Mouse (Mus musculus) common myeloid progenitor, adult 5-6 weeks (primary cell): ENCODE data around the gene Gm13275. TPM values are rescaled to one million over a fixed set of nuclear protein-coding genes. Genes with fewer than 3 reads are reported as not detected.
A peak's percentile ranks its signal among the peaks of the same experiment; 100 is the strongest.
"Not testable (repeated sequence)": the region's sequence is repeated elsewhere in the genome, so short reads cannot be mapped to it uniquely, and the experiment has no call there.

Experiments
- ATAC-seq: replicated peaks from 2 replicates; pipeline ENCODE4 v1.8.0; 2016; ENCODE audit warnings: low read depth, mild to moderate bottlenecking, moderate TSS enrichment, inconsistent platforms; ENCODE audit not compliant: poor library complexity, severe bottlenecking
- total RNA-seq: library from RNA; stranded (forward); fragments of 200-1000, 187-1606 nt; gene quantifications from 2 replicates; pipeline ENCODE4 v1.2.3, GENCODE M21; 2017

Gene Gm13275
- not detected in 2 replicates for total RNA-seq

DNA sequence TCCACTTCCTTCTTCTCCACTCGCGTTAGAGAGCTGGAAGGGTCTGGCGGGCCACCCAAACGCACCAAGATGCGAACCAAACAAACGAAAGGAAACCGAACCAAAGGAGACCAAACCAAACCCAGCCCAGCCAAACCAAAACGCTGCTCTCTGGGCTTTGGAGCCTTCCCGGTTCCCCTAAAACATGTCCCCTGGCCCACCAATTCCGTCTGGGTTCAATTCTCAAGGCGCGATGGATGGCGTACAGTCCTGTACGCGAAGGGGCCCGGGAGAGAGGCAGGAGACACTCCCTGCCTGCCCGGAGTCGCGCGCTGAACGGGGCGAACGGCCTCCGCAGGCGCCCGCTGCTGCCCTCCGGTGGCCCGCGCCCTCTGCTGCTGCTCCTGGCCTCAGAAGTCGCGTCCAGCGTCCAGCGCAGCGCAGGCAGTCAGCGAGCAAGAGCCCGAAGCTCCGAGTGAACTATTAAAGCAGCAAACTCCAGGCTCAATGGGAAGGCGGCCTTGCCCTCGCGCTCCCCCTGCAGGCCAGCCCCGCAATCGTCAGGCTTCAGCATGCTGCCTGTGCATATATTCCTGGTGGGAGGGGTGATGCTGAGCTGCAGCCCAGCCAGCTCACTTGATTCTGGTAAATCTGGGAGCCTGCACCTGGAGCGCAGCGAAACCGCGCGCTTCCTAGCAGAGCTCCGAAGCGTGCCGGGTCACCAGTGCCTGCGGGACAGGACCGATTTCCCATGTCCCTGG lies at the start of gene Gm13275:
Gene Gm13275 (plus strand): TSS at position 552 of the 740 bp plus-strand sequence.
- not testable (repeated sequence) for ATAC-seq

DNA sequence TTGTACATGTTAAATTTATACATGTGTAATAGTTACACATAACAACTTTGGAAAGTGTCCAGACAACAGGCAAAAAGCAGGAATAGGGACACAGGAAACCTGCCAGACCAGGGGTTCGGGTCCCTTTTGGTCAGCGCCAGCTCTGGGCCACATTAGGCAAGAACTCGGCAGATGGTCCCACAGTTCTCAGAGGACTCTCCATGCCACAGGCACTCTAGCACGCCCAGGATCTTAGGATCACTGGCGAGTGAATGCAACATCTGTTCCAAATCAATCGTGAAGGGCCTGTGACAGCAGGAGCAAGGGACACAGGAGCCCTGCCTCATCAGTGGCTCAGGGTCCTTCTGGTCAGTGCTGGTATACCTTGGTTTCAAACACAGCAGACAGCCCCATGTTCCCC lies 44.4 kb upstream of the Gm13275 start:
- no peak for ATAC-seq

DNA sequence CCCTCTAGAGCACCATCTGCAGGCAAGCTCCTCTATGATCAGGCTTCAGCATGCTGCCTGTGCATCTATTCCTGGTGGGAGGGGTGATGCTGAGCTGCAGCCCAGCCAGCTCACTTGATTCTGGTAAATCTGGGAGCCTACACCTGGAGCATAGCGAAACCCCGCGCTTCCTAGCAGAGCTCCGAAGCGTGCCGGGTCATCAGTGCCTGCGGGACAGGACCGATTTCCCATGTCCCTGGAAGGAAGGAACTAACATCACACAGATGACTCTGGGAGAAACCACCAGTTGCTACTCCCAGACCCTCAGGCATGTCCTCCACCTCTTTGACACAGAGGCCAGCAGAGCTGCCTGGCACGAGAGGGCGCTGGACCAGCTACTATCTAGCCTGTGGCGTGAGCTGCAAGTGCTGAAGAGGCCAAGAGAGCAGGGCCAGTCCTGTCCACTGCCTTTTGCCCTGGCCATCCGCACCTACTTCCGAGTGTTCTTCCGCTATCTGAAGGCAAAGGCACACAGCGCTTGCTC lies 39.4 kb upstream of the Gm13275 start, which contains the start of gene Gm13271:
Gene Gm13271 (plus strand): TSS at position 51 of the 523 bp plus-strand sequence.
- 0 out of 2 replicates have a peak, but pooled peaks have one; percentile 31 for ATAC-seq

DNA sequence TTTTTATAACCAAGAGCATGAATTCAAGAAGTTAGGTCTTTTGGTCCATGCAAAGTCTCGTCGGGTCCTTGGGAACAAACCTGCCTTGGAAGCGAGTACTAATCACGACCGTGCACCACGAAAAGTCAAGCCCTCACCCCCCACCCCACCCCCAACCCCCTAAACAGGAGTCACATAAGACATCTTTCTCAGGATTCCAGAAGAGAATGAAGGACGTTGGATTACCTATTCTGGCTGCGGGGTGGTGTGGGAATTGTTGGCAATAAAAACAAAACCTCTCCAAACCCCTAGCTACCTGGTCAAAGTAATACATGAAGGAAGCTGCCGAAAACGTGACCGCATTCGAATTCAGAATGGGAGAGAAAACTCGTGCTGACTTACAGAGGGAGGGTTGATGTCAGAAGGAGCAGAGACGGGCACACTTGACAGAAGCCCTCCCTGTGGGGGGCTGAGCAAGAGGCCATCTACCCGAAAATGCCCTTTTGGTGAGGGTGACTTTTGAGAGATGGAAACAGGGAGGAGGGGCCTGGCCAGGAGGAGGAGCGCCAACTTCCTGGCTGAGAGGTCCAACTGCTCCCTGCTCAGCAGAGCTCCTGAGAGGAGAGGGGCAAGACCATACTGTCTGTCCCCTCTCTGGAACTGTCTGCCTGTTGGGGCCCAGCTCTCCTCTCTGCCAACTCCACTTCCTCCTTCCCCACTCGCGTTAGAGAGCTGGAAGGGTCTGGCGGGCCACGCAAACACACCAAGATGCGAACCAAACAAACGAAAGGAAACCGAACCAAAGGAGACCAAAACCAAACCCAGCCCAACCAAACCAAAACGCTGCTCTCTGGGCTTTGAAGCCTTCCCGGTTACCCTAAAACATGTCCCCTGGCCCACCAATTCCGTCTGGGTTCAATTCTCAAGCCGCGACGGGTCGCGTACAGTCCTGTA lies 37.4 kb upstream of the Gm13275 start:
- ATAC-seq: not testable (repeated sequence)

DNA sequence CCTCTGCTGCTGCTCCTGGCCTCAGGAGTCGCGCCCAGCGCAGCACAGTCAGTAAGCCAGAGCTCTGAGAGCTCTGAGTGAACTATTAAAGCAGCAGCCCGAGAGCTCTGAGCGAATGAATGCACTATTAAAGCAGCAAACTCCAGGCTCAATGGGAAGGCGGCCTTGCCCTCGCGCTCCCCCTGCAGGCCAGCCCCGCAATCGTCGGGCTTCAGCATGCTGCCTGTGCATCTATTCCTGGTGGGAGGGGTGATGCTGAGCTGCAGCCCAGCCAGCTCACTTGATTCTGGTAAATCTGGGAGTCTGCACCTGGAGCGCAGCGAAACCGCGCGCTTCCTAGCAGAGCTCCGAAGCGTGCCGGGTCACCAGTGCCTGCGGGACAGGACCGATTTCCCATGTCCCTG lies 36.7 kb upstream of the Gm13275 start:
- peak; percentile 100 for ATAC-seq

DNA sequence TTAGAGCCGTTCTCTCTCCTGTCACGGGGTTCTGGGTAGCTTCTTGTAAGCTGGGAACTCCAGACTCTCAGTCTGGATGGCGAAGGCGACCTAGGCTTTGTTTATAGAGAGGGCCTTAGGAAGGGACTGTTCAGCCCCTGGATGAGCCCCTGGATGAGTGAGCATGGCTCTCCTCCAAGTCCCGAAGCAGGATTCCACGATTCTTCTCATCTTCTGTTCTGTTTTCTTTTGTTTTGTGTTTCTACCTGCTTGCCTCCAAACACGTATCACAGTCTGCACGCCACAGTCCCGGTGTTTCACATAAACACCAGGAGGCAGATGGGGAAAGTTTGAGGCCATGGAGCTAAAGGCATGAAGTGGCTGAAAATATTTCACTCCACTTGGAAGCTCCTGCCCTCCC lies 35.5 kb upstream of the Gm13275 start:
- not testable (repeated sequence) for ATAC-seq

DNA sequence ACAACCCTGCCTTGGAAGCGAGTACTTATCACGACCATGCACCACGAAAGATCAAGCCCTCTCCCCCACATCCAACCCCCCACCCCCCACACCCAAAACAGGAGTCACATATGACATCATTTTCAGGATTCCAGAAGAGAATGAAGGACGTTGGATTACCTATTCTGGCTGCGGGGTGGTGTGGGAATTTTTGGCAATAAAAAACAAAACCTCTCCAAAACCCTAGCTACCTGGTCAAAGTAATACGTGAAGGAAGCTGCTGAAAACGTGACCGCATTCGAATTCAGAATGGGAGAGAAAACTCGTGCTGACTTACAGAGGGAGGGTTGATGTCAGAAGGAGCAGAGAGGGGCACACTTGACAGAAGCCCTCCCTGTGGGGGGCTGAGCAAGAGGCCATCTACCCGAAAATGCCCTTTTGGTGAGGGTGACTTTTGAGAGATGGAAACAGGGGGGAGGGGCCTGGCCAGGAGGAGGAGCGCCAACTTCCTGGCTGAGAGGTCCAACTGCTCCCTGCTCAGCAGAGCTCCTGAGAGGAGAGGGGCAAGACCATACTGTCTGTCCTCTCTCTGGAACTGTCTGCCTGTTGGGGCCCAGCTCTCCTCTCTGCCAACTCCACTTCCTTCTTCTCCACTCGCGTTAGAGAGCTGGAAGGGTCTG lies 34.5 kb upstream of the Gm13275 start, which contains the start of gene Gm13283:
Gene Gm13283 (plus strand): TSS at position 510 of the 659 bp plus-strand sequence.
- ATAC-seq: not testable (repeated sequence)

DNA sequence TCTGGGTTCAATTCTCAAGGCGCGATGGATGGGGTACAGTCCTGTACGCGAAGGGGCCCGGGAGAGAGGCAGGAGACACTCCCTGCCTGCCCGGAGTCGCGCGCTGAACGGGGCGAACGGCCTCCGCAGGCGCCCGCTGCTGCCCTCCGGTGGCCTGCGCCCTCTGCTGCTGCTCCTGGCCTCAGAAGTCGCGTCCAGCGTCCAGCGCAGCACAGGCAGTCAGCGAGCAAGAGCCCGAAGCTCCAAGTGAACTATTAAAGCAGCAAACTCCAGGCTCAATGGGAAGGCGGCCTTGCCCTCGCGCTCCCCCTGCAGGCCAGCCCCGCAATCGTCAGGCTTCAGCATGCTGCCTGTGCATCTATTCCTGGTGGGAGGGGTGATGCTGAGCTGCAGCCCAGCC lies 33.9 kb upstream of the Gm13275 start:
- not testable (repeated sequence) for ATAC-seq

DNA sequence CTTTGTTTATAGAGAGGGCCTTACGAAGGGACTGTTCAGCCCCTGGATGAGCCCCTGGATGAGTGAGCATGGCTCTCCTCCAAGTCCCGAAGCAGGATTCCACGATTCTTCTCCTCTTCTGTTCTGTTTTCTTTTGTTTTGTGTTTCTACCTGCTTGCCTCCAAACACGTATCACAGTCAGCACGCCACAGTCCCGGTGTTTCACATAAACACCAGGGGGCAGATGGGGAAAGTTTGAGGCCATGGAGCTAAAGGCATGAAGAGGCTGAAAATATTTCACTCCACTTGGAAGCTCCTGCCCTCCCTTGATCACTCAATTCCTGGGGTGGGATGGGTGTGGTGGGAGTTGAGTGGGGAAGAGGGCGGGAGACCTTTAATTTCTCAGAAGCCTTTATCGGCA lies 32.5 kb upstream of the Gm13275 start:
- ATAC-seq: not testable (repeated sequence)

DNA sequence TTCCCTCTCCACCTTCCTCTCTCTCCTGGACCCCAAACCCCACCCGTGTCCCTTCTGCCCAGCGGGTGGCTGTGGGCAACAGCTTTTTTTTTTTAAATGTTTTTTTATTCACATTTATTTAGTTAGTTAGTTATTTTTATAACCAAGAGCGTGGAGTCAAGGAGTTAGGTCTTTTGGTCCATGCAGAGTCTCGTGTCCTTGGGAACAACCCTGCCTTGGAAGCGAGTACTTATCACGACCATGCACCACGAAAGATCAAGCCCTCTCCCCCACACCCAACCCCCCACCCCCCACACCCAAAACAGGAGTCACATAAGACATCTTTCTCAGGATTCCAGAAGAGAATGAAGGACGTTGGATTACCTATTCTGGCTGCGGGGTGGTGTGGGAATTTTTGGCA lies 31.9 kb upstream of the Gm13275 start:
- ATAC-seq: not testable (repeated sequence)

DNA sequence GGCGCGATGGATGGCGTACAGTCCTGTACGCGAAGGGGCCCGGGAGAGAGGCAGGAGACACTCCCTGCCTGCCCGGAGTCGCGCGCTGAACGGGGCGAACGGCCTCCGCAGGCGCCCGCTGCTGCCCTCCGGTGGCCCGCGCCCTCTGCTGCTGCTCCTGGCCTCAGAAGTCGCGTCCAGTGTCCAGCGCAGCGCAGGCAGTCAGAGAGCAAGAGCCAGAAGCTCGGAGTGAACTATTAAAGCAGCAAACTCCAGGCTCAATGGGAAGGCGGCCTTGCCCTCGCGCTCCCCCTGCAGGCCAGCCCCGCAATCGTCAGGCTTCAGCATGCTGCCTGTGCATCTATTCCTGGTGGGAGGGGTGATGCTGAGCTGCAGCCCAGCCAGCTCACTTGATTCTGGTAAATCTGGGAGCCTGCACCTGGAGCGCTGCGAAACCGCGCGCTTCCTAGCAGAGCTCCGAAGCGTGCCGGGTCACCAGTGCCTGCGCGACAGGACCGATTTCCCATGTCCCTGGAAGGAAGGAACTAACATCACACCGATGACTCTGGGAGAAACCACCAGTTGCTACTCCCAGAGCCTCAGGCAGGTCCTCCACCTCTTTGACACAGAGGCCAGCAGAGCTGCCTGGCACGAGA lies 30.8 kb upstream of the Gm13275 start:
- peak; percentile 92 for ATAC-seq

DNA sequence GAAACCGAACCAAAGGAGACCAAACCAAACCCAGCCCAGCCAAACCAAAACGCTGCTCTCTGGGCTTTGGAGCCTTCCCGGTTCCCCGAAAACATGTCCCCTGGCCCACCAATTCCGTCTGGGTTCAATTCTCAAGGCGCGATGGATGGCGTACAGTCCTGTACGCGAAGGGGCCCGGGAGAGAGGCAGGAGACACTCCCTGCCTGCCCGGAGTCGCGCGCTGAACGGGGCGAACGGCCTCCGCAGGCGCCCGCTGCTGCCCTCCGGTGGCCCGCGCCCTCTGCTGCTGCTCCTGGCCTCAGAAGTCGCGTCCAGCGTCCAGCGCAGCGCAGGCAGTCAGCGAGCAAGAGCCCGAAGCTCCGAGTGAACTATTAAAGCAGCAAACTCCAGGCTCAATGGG lies 20.8 kb upstream of the Gm13275 start, which contains the start of gene Gm13290:
Gene Gm13290 (plus strand): TSS at position 301 of the 400 bp plus-strand sequence.
- not testable (repeated sequence) for ATAC-seq

DNA sequence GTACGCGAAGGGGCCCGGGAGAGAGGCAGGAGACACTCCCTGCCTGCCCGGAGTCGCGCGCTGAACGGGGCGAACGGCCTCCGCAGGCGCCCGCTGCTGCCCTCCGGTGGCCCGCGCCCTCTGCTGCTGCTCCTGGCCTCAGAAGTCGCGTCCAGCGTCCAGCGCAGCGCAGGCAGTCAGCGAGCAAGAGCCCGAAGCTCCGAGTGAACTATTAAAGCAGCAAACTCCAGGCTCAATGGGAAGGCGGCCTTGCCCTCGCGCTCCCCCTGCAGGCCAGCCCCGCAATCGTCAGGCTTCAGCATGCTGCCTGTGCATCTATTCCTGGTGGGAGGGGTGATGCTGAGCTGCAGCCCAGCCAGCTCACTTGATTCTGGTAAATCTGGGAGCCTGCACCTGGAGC lies 17.7 kb upstream of the Gm13275 start, which contains the start of gene Gm13289:
Gene Gm13289 (plus strand): TSS at position 301 of the 400 bp plus-strand sequence.
- ATAC-seq: not testable (repeated sequence)

DNA sequence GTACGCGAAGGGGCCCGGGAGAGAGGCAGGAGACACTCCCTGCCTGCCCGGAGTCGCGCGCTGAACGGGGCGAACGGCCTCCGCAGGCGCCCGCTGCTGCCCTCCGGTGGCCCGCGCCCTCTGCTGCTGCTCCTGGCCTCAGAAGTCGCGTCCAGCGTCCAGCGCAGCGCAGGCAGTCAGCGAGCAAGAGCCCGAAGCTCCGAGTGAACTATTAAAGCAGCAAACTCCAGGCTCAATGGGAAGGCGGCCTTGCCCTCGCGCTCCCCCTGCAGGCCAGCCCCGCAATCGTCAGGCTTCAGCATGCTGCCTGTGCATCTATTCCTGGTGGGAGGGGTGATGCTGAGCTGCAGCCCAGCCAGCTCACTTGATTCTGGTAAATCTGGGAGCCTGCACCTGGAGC lies 14.7 kb upstream of the Gm13275 start, which contains the start of gene Gm13272:
Gene Gm13272 (plus strand): TSS at position 301 of the 400 bp plus-strand sequence.
- ATAC-seq: not testable (repeated sequence)

DNA sequence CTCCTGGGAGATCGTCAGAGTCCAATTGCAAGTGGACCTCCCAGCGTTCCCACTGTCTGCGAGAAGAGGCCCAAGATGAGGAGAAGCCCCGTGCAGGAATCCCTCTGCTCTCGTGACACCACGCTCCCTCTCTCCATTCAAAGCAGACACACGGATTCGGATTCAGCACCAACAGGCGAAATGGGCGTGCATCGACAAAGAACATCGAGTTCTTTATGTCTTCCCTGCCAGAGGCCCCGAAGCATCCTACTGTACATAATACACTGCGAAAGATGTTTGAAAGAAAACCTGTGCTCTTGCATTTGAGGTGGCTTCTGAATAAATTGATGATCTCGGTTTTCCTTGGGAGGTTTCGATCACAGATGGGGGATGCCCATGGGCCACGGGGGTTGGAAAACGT lies 14.0 kb upstream of the Gm13275 start:
- not testable (repeated sequence) for ATAC-seq

DNA sequence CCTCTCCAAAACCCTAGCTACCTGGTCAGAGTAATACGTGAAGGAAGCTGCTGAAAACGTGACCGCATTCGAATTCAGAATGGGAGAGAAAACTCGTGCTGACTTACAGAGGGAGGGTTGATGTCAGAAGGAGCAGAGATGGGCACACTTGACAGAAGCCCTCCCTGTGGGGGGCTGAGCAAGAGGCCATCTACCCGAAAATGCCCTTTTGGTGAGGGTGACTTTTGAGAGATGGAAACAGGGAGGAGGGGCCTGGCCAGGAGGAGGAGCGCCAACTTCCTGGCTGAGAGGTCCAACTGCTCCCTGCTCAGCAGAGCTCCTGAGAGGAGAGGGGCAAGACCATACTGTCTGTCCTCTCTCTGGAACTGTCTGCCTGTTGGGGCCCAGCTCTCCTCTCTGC lies 12.5 kb upstream of the Gm13275 start, which contains the start of gene Ifnz:
Gene Ifnz (plus strand): TSS at position 301 of the 400 bp plus-strand sequence.
- ATAC-seq: not testable (repeated sequence)

DNA sequence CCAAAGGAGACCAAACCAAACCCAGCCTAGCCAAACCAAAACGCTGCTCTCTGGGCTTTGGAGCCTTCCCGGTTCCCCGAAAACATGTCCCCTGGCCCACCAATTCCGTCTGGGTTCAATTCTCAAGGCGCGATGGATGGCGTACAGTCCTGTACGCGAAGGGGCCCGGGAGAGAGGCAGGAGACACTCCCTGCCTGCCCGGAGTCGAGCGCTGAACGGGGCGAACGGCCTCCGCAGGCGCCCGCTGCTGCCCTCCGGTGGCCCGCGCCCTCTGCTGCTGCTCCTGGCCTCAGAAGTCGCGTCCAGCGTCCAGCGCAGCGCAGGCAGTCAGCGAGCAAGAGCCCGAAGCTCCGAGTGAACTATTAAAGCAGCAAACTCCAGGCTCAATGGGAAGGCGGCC lies 12.0 kb upstream of the Gm13275 start:
- ATAC-seq: not testable (repeated sequence)

DNA sequence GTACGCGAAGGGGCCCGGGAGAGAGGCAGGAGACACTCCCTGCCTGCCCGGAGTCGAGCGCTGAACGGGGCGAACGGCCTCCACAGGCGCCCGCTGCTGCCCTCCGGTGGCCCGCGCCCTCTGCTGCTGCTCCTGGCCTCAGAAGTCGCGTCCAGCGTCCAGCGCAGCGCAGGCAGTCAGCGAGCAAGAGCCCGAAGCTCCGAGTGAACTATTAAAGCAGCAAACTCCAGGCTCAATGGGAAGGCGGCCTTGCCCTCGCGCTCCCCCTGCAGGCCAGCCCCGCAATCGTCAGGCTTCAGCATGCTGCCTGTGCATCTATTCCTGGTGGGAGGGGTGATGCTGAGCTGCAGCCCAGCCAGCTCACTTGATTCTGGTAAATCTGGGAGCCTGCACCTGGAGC lies 8.9 kb upstream of the Gm13275 start, which contains the start of gene Gm13276:
Gene Gm13276 (plus strand): TSS at position 301 of the 400 bp plus-strand sequence.
- not testable (repeated sequence) for ATAC-seq

DNA sequence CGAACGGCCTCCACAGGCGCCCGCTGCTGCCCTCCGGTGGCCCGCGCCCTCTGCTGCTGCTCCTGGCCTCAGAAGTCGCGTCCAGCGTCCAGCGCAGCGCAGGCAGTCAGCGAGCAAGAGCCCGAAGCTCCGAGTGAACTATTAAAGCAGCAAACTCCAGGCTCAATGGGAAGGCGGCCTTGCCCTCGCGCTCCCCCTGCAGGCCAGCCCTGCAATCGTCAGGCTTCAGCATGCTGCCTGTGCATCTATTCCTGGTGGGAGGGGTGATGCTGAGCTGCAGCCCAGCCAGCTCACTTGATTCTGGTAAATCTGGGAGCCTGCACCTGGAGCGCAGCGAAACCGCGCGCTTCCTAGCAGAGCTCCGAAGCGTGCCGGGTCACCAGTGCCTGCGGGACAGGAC lies 5.9 kb upstream of the Gm13275 start, which contains the start of gene Gm13277:
Gene Gm13277 (plus strand): TSS at position 231 of the 400 bp plus-strand sequence.
- not testable (repeated sequence) for ATAC-seq
